Mouse (Mus musculus): Measurements from ENCODE around the gene Bloc1s6. TPM values are rescaled to one million over a fixed set of nuclear protein-coding genes. Genes with fewer than 3 reads are reported as not detected.

The Bloc1s6 gene
- 7.7 and 8.5 TPM in 2 replicates for total RNA-seq (2014; rRNA removed)
- 11.1 and 17.2 TPM in 2 replicates for polyA plus RNA-seq (2012; rRNA removed)

GRCm38 (mm10) chr2:122737894-122738830 lies at the start of gene Bloc1s6:
TSS of gene Bloc1s6 (plus strand) at chr2:122738503.
- H3K4me1 ChIP-seq (ENCODE audit: control insufficient read depth, insufficient read depth, low read length), result peaks cover 6% of the 10 kb centered on the region
- WGBS, result under 1% methylated on average over 54 of the region's 59 CpGs

GRCm38 (mm10) chr2:122697526-122697925 lies 40.8 kb upstream of the Bloc1s6 start:
- H3K4me1 ChIP-seq (ENCODE audit: control insufficient read depth, insufficient read depth, low read length), result peaks cover 3% of the 10 kb centered on the region; the same call in 1 of the 2 replicates
- no peak for TF ChIP-seq CTCF (IDR thresholded peaks at IDR 0.05; ENCODE audit: low read depth, low read length)
- TF ChIP-seq POLR2A (IDR thresholded peaks at IDR 0.05; ENCODE audit: extremely low read depth, insufficient read depth, low read length), result no peak
- no peak overlapping the region for H3K9ac ChIP-seq (ENCODE audit: low read depth, low read length)
- no peak overlapping the region for H3K27ac ChIP-seq (replicated peaks; ENCODE audit: insufficient read depth, low read depth, low read length)
- H3K79me2 ChIP-seq (ENCODE audit: control insufficient read depth, insufficient read depth, low read length), result no peaks in the 10 kb centered on the region; the same call in 1 of the 2 replicates
- no peaks in the 10 kb centered on the region for H3K27me3 ChIP-seq (ENCODE audit: control insufficient read depth, insufficient read depth, low read length)
- 87% methylated on average over 2 of the region's 2 CpGs for WGBS
- H3K4me3 ChIP-seq (ENCODE audit: insufficient read depth, low read depth, low read length), result no peak overlapping the region
- no peak for DNase-seq (ENCODE audit: extremely low read depth, low read depth, low spot score)
- no peaks in the 10 kb centered on the region for H3K36me3 ChIP-seq (ENCODE audit: control insufficient read depth, insufficient read depth, low read length)

More at GRCm38 (mm10) chr2:122737894-122738830, at the start of gene Bloc1s6:
- no peaks in the 10 kb centered on the region for H3K27me3 ChIP-seq (ENCODE audit: control insufficient read depth, insufficient read depth, low read length)
- H3K4me3 ChIP-seq (ENCODE audit: insufficient read depth, low read depth, low read length), result peak within 1 kb of the TSS; percentile 85
- TF ChIP-seq POLR2A (IDR thresholded peaks at IDR 0.05; ENCODE audit: extremely low read depth, insufficient read depth, low read length) (0 out of 2 replicates have a peak, but pooled peaks have one; percentile 41), CTCF (IDR thresholded peaks at IDR 0.05; ENCODE audit: low read depth, low read length) (no peak)
- peak; percentile 93 for DNase-seq (ENCODE audit: extremely low read depth, low read depth, low spot score)
- H3K27ac ChIP-seq (replicated peaks; ENCODE audit: insufficient read depth, low read depth, low read length), result peak within 1 kb of the TSS; percentile 80
- H3K79me2 ChIP-seq (ENCODE audit: control insufficient read depth, insufficient read depth, low read length), result peaks cover 12% of the 10 kb centered on the region; the same call in 1 of the 2 replicates
- H3K9ac ChIP-seq (ENCODE audit: low read depth, low read length), result peak within 1 kb of the TSS; percentile 94
- peaks cover 4% of the 10 kb centered on the region; the same call in 1 of the 2 replicates for H3K36me3 ChIP-seq (ENCODE audit: control insufficient read depth, insufficient read depth, low read length)

- no peaks in the 10 kb centered on the region for H3K27me3 ChIP-seq (ENCODE audit: control insufficient read depth, insufficient read depth, low read length)
- H3K36me3 ChIP-seq (ENCODE audit: control insufficient read depth, insufficient read depth, low read length), result no peaks in the 10 kb centered on the region
- WGBS, result 66% methylated on average over 8 of the region's 8 CpGs
- peaks cover 3% of the 10 kb centered on the region; the same call in 1 of the 2 replicates for H3K4me1 ChIP-seq (ENCODE audit: control insufficient read depth, insufficient read depth, low read length)
- no peak for TF ChIP-seq CTCF (IDR thresholded peaks at IDR 0.05; ENCODE audit: low read depth, low read length)
- TF ChIP-seq POLR2A (IDR thresholded peaks at IDR 0.05; ENCODE audit: extremely low read depth, insufficient read depth, low read length), result no peak
- DNase-seq (ENCODE audit: extremely low read depth, low read depth, low spot score), result no peak
- no peak overlapping the region for H3K9ac ChIP-seq (ENCODE audit: low read depth, low read length)
- no peak overlapping the region for H3K27ac ChIP-seq (replicated peaks; ENCODE audit: insufficient read depth, low read depth, low read length)
- H3K4me3 ChIP-seq (ENCODE audit: insufficient read depth, low read depth, low read length), result no peak overlapping the region
- no peaks in the 10 kb centered on the region; the same call in 1 of the 2 replicates for H3K79me2 ChIP-seq (ENCODE audit: control insufficient read depth, insufficient read depth, low read length)
Observed at GRCm38 (mm10) chr2:122701012-122701411, 37.3 kb upstream of the Bloc1s6 start.

- peak overlapping the region; percentile 77 for H3K9ac ChIP-seq (ENCODE audit: low read depth, low read length)
- no peak overlapping the region for H3K27ac ChIP-seq (replicated peaks; ENCODE audit: insufficient read depth, low read depth, low read length)
- TF ChIP-seq CTCF (IDR thresholded peaks at IDR 0.05; ENCODE audit: low read depth, low read length) (no peak), POLR2A (IDR thresholded peaks at IDR 0.05; ENCODE audit: extremely low read depth, insufficient read depth, low read length) (no peak)
- peak; percentile 54 for DNase-seq (ENCODE audit: extremely low read depth, low read depth, low spot score)
- no peaks in the 10 kb centered on the region for H3K27me3 ChIP-seq (ENCODE audit: control insufficient read depth, insufficient read depth, low read length)
- peak overlapping the region; percentile 61 for H3K4me3 ChIP-seq (ENCODE audit: insufficient read depth, low read depth, low read length)
- H3K36me3 ChIP-seq (ENCODE audit: control insufficient read depth, insufficient read depth, low read length), result no peaks in the 10 kb centered on the region
- WGBS, result under 1% methylated on average over 15 of the region's 15 CpGs
- H3K79me2 ChIP-seq (ENCODE audit: control insufficient read depth, insufficient read depth, low read length), result no peaks in the 10 kb centered on the region; the same call in 1 of the 2 replicates
- H3K4me1 ChIP-seq (ENCODE audit: control insufficient read depth, insufficient read depth, low read length), result peaks cover 3% of the 10 kb centered on the region; the same call in 1 of the 2 replicates
Observed at GRCm38 (mm10) chr2:122701871-122702180, 36.5 kb upstream of the Bloc1s6 start.

- WGBS, result under 1% methylated on average over 108 of the region's 111 CpGs
- Histone ChIP-seq H3K27me3 (ENCODE audit: control insufficient read depth, insufficient read depth, low read length) (no peaks in the 10 kb centered on the region), H3K9ac (ENCODE audit: low read depth, low read length) (peak within 1 kb of the TSS; percentile 77), H3K27ac (replicated peaks; ENCODE audit: insufficient read depth, low read depth, low read length) (no peak within 1 kb of the TSS; the same call in 1 of the 2 replicates), H3K4me3 (ENCODE audit: insufficient read depth, low read depth, low read length) (peak within 1 kb of the TSS; percentile 61), H3K36me3 (ENCODE audit: control insufficient read depth, insufficient read depth, low read length) (no peaks in the 10 kb centered on the region), H3K79me2 (ENCODE audit: control insufficient read depth, insufficient read depth, low read length) (no peaks in the 10 kb centered on the region; the same call in 1 of the 2 replicates), H3K4me1 (ENCODE audit: control insufficient read depth, insufficient read depth, low read length) (peaks cover 3% of the 10 kb centered on the region; the same call in 1 of the 2 replicates)
- TF ChIP-seq POLR2A (IDR thresholded peaks at IDR 0.05; ENCODE audit: extremely low read depth, insufficient read depth, low read length), result no peak
- TF ChIP-seq CTCF (IDR thresholded peaks at IDR 0.05; ENCODE audit: low read depth, low read length), result no peak
- DNase-seq (ENCODE audit: extremely low read depth, low read depth, low spot score), result peak; percentile 27
Observed at GRCm38 (mm10) chr2:122702181-122703036, 35.9 kb upstream of the Bloc1s6 start, which contains the start of gene Slc30a4. TSS of gene Slc30a4 (minus strand) at chr2:122702663.

Data from liver, adult 2 months (tissue).